Mouse (Mus musculus) neural tube, embryonic 10.5 days (tissue): ENCODE results near the gene Sost.

Experiments used
- DNase-seq: peaks from one replicate; pipeline ENCODE4 v3.0.0-alpha.2; 2017; ENCODE audit warnings: low spot score; ENCODE audit errors: extremely low spot score

The Sost gene

DNA sequence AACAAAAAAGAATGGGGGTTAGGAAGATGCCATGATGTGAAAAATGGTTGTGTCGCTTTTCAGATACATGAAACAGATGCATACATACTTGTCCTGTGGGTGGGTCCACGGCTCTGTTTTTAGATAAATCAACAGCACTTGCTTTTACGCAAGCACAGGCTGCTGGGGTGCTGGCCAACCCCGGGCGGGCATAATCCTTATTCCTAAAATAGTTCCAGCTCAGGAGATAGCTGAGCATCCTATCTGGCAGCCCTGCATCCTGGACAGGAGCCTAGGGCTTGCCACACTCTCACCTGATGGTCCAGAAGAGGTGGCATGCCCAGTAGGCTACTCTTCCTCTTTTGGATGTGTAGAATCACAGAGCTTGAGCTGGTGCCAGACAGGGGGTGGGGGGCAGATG lies 16.8 kb downstream of the Sost start:
- no peak for DNase-seq

DNA sequence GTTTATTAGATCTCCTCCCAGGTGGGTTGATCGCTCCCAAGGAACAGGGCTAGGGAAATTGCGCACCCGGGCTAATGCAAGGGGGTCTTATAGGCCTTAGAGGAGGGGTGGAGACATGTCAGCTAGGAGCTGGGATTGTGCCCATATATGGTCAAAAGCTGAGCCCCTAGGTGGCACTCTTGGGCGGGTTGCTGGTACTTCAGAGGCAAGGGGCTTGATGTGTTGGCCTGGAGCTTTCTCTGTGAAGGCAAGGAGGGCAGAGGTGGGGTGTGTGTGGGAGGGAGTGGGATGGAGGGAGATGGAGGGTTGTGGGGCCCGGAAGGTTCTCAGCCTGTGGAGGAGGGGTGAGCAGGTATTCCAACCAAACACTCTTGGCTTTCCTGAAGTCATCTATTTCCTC lies 20.3 kb downstream of the Sost start:
- no peak for DNase-seq

DNA sequence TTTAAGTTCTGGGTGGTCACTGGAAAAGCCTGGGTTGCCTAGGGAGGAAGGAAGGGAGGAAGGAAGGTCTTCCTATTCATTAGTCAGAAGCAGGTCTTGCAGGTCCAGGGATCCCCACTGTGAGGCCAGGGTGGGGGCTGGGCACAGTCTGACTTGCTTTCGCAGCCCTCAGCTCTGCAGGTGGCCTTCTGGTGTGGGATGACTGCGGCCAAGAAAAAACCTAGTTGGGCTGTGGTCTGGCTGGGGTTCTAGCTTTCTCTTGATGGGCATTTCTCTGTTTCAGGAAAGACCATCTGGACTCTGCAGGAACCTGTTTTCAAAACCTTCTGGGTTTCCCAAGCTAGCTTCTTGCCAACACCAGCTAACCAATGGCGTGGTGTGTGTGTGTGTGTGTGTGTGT lies 23.8 kb downstream of the Sost start:
- no peak for DNase-seq

DNA sequence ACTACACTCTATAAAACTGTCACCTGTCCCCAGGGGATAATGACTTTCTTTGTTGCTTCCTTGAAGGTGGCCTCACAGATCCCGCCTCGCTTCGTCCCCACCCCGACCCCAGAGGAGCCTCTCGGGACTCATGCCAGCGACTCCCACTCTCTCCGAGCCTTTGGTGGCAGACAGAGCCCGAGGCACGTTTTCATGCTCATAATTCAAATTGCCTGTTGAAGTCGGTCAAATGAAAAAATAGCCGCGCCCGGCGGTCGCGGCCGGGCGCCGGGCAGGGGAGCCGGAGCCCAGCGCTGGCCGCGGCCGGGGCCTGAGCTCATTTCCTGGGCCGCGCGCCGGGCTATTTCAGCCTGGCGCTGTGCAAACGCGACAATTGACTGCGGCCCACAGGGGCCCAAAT lies 29.7 kb downstream of the Sost start:
- peak; percentile 64 for DNase-seq

DNA sequence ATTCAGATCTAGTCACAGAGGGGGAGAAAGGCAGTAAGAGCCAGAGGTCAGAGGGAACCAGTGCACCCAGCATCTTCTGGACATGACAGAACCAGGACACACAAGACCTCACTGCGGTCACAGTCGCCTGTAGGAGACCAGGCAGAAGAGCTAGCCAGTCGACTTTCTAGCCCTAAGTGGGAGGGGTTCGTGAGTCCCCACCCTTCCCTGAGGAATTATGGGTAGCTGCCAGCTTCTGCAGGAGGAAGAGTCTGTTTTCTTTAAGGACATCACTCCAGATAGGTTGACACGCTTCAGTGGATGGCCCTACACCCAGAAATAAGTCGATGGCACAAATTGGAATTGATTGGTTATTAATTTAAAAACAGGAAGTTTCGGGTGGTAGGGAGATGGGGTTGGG lies 30.4 kb downstream of the Sost start:
- DNase-seq: no peak

DNA sequence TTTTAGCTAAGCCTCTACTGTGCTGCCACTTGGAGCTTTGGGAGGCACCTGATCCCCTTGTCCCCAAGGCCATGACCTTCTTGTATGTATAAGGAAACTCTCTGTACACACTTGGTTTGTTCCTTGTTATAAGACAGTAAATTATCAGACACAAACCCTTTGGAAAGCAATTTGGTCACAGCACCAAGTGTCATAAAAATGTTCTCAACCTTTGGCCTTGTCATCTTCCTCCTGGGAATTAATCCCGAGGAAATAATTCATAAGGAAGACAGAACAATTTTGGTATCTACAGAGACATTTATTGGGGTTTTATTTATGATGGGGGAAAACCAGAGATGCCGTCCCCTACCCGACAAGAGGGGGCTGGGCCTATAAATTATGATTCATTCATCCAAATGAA lies 31.1 kb downstream of the Sost start:
- DNase-seq: no peak

DNA sequence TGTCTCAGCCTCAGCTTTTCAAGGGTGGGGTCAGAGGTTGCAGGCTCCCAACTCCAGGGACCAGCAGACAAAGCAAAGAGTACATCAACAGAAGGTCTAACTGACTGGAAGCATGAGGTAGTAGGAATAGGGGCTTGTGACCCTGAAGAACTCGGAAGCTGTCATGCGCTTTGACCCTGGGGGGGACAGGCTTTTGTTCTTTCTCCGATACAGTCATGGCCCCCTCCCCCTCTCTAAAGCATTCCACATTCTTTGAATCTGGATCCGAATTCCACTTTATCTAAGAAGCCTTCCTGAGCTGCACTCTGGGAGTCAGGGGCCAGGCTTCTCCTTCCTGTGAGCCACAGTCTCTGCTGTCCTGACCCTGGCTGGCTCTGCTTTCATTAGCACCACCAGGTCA lies 34.8 kb downstream of the Sost start:
- DNase-seq: no peak

DNA sequence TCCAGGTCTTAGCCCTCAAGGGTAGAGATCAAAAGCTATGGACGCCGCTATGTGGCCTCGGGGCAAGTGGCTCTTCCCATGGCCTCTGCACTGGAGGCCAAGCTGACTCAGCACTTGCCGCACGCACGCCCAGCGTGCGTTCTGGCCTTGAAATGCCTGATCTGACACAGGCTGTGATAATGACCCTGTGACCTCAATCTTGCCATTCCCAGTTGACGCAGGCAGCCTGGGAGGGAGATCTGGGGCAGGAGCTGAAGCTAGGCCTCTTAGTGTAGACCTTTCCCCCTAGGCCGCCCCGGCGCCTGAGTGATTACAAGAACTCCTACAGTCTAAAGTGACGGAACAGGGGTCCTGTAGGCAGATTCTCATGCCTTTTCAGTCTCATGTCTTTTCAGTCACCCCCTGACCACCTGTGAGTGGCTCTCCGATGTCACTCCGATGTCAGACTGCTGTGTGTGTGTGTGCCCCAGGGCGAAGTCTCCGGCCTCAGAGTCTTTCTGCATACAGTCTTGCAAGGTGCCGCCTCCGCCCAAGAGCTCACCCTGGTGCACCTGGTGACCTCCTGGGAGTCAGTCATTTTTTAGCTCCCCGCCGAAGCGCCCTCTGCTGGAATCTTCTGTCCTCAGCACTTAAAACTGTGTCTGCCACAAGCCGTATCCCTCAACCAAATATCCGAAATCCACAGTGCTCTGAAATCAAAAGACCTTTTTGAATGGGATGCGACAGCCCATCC lies 38.6 kb downstream of the Sost start:
- DNase-seq: peak; percentile 56

DNA sequence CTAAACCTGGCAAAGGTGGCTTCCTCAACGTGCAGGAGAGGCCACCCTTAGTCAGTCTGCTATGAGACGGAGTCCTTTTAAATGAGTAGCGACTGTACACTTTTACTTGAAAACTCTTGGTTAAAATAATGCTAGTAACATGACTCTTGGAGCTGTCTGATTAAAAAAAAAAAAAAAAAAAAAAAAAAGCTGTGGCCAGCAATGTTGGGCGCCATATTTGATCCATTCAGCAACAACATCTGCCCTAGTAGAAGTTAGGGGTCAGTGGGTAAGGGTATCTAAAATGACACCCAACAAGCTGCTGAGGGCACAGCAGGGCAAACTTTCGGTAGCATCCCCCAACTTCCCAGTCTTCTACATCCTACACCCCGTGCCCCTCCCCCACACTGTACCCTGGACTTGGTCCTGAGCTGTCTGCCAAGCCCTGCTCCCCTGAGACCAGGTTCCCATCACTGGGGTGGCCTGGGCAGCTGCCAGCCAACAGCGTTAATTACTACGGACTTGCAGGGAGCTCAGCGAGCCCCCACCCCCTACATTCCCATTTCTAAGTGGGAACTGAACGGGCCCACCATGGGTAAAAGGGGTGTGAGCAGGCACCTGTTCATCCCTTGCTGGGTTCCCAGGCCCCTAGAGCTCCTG lies 39.7 kb downstream of the Sost start:
- DNase-seq: no peak

DNA sequence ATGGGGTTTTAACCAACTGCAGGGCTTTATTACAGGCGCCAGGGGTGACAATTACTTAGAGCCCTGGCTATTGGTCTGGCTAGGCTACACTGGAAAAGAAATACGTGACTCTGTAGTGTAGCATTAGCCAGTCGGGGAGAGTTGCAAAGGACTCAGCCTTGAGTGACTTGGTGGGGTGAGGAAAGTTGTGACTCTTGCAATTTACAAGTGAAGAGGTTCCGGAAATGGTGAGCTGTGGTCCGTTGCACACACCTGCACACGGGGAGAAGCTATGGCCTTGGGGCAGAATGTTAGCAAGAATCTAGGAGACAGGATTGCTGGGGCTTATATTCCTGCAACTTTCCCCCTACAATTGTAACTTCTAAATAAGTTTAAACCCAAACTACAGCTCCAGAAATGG lies 41.2 kb downstream of the Sost start:
- DNase-seq: no peak

DNA sequence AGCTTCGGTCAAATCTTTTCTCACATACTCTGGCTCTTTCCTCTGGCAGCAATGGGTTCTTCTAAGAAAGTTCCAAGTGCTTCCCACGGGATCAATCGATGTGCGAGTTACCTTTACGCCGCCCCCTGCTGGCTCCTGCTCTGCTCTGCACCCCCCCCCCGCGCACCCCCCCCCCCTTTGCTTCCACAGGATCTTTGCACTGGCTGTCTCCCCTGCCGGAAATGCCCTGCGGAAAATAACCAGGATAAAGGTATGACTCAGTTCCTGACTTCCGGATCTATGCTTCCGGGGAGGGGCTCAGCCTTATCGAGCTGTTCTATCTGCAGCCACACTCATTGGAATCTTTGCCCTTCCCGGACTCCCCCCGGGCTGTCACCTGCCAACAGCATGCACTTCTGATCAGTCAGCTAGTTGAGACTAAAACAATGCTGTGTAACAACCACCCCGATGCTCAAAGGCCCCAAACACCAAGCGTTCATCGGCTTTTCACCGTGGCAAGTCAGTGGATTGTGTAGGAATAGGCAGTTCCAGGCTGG lies 42.3 kb downstream of the Sost start:
- no peak for DNase-seq

DNA sequence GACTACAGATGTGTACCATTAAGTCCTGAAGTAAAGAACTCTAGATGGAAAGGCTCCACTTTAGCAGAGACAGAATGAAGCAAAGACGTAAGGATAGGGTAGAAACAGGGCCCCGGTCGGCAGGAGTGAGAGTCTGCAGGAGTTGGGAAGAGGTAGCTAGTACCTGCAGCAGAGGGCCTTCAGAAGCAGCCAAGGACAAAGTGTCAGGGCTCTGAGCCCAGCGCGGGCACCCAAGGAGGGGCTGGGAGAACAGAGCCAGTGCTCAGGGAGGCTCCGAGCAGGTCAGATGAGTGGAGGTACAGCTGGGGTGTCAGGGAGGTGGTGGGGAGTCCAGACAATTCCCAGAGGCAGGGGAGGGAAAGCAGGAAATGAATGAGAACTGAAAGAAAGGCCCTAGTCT lies 42.8 kb downstream of the Sost start:
- DNase-seq: no peak

DNA sequence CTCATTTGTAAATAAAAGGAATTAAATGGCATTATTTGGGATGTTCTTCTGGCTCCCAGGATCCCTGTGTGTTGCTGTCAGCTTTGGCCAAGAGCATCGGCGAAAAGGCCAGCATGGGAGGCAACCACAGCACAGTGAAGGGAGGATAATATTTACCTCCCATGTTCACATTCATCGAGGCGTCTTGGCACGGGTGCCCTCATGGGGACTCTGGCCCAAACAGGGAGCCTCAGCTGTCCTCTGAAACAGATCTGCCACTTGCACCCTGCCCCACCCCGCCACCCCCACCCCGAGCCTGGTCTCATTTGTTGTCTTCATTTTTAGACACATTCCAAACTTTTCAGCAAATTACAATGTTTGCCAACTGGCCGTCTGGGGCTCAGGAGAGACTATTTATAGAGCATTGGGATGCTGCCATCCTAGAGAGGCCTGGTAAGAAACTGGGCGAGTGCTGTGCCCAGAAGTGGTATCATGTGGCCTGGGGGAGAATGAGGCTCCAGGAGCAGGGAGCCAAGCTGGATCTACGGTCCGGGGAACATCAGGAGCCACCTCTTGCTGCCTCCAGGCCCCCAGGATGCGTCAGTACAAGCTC lies 45.4 kb downstream of the Sost start:
- no peak for DNase-seq

DNA sequence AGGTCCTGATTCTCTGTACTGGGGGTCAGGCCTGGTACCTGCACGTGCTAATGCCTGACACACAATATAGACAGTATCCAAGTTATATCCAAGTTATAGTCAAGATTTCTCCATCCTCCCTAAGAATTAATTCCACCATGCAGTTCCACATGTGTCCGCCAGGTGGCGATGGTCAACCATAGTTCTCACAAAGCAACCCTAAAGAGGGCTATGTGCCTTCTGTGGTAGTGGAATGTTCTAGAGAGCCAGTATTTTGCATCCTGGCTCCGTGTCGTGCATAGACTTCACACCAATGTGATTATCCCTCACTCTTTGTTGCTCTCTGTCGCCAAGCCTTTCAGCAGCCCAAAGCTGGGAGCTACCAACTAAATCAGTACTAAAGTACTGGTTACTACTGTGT lies 47.2 kb downstream of the Sost start:
- DNase-seq: peak; percentile 85

DNA sequence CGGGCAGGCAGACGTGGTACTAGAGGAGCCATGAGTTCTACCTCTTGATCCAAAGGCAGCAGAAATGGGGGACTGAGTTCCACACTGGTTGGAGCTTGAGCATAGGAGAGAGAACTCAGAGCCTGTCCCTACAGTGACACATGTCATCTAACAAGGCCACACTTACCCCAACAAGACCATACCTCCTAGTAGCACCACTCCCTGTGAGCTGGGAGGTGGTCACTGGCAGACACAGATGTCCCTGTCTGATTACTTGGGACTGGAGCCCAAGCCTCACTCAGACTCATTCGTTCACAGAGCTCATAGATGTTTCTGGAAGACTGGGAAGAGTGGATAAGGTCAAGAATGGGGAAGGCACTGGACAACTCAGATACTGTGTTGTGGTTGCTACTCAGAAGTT lies 48.2 kb downstream of the Sost start:
- no peak for DNase-seq

DNA sequence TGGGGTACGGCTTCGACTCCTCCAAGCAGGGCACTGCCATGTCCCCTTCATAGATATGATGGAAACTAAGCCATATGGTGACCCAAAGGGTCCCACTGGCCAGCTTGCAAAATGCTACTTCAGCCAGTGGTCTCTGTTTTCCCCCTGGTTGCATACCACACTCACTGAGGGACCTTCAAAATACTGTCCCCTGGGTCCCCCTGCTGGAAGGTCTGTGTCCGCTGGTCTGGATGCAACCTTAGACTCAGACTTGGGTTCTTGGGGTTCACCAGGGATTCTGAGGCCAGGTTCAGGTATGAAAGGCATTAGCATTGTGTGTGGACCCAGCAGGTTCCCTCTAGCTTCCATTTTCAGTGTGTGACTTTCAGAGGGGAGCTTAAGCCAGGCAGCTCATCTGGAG lies 50.0 kb downstream of the Sost start:
- no peak for DNase-seq

DNA sequence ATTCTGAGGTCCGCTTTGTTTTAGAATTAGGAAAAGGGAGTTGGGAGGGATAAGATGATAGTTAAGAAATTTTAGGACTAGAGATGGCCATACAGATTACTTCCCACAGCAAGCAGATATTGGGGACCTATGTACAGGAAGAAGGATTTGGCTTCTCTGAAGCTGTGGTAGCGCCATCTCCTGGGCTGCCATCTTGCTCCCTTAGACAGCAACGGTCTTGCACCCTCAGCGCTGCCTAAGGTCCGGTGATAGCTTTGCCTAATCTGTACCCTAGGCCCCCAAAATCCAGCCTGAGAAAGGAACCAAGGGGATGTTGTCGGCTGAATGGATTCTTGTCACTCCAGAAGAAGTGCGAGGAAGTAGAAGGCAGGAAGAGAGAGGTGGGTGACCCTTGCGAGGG lies 53.2 kb downstream of the Sost start:
- DNase-seq: no peak
